Mouse (Mus musculus) MEL (cell line): ENCODE data around the gene Kbtbd12. TPM values are rescaled to one million over a fixed set of nuclear protein-coding genes. Genes with fewer than 3 reads are reported as not detected.

Source experiments
- DNase-seq: peaks from one replicate; pipeline ENCODE4 v3.0.0; 2011; ENCODE audit warnings: low read depth, low spot score
- H3K27ac ChIP-seq: 2 replicates; pipeline ENCODE4 v1.5.1; 2012; ENCODE audit warnings: low read depth, mild to moderate bottlenecking, control low read depth, low read length, moderate library complexity; ENCODE audit not compliant: control insufficient read depth
- H3K27me3 ChIP-seq, 2 experiments: fragments of 150-350 bp in 1 of 2; sonication (generic) in 1 of 2; 2 replicates each; pipeline ENCODE4 v1.6.1; 2012; ENCODE audit warnings: low read length in 2 of 2, mild to moderate bottlenecking in 2 of 2, improper control_type of control experiment in 1 of 2, moderate library complexity in 1 of 2; ENCODE audit not compliant: insufficient read depth in 2 of 2, control insufficient read depth in 1 of 2
- H3K36me3 ChIP-seq, 2 experiments: 2 replicates each; pipeline ENCODE4 v1.6.1; 2012 to 2014; ENCODE audit warnings: low read length in 2 of 2, improper control_type of control experiment in 1 of 2, inconsistent platforms in 1 of 2, mild to moderate bottlenecking in 1 of 2; ENCODE audit not compliant: insufficient read depth in 2 of 2, control insufficient read depth in 1 of 2
- H3K4me1 ChIP-seq, 2 experiments: fragments of 150-350 bp in 1 of 2; sonication (generic) in 1 of 2; 2 replicates each; pipeline ENCODE4 v1.6.1; 2012; ENCODE audit warnings: low read length in 2 of 2, improper control_type of control experiment in 1 of 2, mild to moderate bottlenecking in 1 of 2; ENCODE audit not compliant: insufficient read depth in 2 of 2, control insufficient read depth in 1 of 2
- H3K4me3 ChIP-seq, 2 experiments: fragments of 150-350 bp in 1 of 2; sonication (generic) in 1 of 2; 2 replicates each; pipeline ENCODE4 v1.5.1; 2012; ENCODE audit warnings: low read depth in 2 of 2, low read length in 2 of 2, mild to moderate bottlenecking in 2 of 2, moderate library complexity in 2 of 2, control low read depth in 1 of 2, improper control_type of control experiment in 1 of 2; ENCODE audit not compliant: control insufficient read depth in 1 of 2, insufficient read depth in 1 of 2
- H3K79me2 ChIP-seq: 2 replicates; pipeline ENCODE4 v1.6.1; 2012; ENCODE audit warnings: mild to moderate bottlenecking, low read length, moderate library complexity; ENCODE audit not compliant: control insufficient read depth, poor library complexity, insufficient read depth
- H3K9ac ChIP-seq: 2 replicates; pipeline ENCODE4 v1.6.1; 2012; ENCODE audit warnings: low read depth, mild to moderate bottlenecking, control low read depth, low read length, moderate library complexity; ENCODE audit not compliant: control insufficient read depth, poor library complexity, severe bottlenecking
- H3K9me3 ChIP-seq: fragments of 150-350 bp; sonication (generic); replicated peaks from 2 replicates; pipeline ENCODE4 v1.6.1; 2012; ENCODE audit warnings: mild to moderate bottlenecking, low read length, improper control_type of control experiment, moderate library complexity; ENCODE audit not compliant: insufficient read depth
- BHLHE40 ChIP-seq: IDR thresholded peaks from 2 replicates; pipeline ENCODE4 v1.6.1; 2012; ENCODE audit warnings: low read depth, mild to moderate bottlenecking, inconsistent platforms, low read length, improper control_type of control experiment, borderline replicate concordance
- CHD2 ChIP-seq: IDR thresholded peaks from 2 replicates; pipeline ENCODE4 v1.6.1; 2011; ENCODE audit warnings: low read length, improper control_type of control experiment
- CTCF ChIP-seq, 3 experiments: IDR thresholded peaks in 2 of 3; conservative IDR thresholded peaks in 1 of 3; 2 replicates each; pipeline ENCODE4 v1.5.1; 2011 to 2012; ENCODE audit warnings: low read length in 3 of 3, low read depth in 2 of 3, mild to moderate bottlenecking in 2 of 3, improper control_type of control experiment in 1 of 3, inconsistent platforms in 1 of 3, mixed read lengths in 1 of 3, moderate library complexity in 1 of 3; ENCODE audit not compliant: control insufficient read depth in 1 of 3, insufficient read depth in 1 of 3, poor library complexity in 1 of 3, severe bottlenecking in 1 of 3
- E2F4 ChIP-seq: IDR thresholded peaks from 2 replicates; pipeline ENCODE4 v1.6.1; 2011; ENCODE audit warnings: low read depth, low read length, improper control_type of control experiment, borderline replicate concordance
- EP300 ChIP-seq, 2 experiments: IDR thresholded peaks; 2 replicates each; pipeline ENCODE4 v1.6.1; 2011; ENCODE audit warnings: improper control_type of control experiment in 2 of 2, low read length in 2 of 2, low read depth in 1 of 2, mild to moderate bottlenecking in 1 of 2
- ETS1 ChIP-seq: IDR thresholded peaks from 2 replicates; pipeline ENCODE4 v1.6.1; 2012; ENCODE audit warnings: low read depth, mild to moderate bottlenecking, inconsistent platforms, low read length, improper control_type of control experiment, moderate library complexity
- GABPA ChIP-seq: IDR thresholded peaks from 2 replicates; pipeline ENCODE4 v1.6.1; 2012; ENCODE audit warnings: low read depth, mild to moderate bottlenecking, inconsistent platforms, low read length, improper control_type of control experiment, moderate library complexity
- HCFC1 ChIP-seq: IDR thresholded peaks from 2 replicates; pipeline ENCODE4 v1.6.1; 2012; ENCODE audit warnings: low read depth, mild to moderate bottlenecking, inconsistent platforms, low read length, improper control_type of control experiment, moderate library complexity
- JUND ChIP-seq: IDR thresholded peaks from 2 replicates; pipeline ENCODE4 v1.6.1; 2011; ENCODE audit warnings: low read depth, mild to moderate bottlenecking, improper control_type of control experiment, low read length
- MEF2A ChIP-seq: IDR thresholded peaks from 2 replicates; pipeline ENCODE4 v1.6.1; 2014; ENCODE audit warnings: low read depth, mild to moderate bottlenecking, inconsistent platforms, low read length, improper control_type of control experiment; ENCODE audit not compliant: poor library complexity, insufficient replicate concordance, severe bottlenecking; ENCODE audit errors: extremely low read depth
- MYC ChIP-seq: IDR thresholded peaks from 2 replicates; pipeline ENCODE4 v1.6.1; 2011; ENCODE audit warnings: low read depth, mild to moderate bottlenecking, low read length, improper control_type of control experiment, moderate library complexity
- POLR2A ChIP-seq, 2 experiments: IDR thresholded peaks; 2 replicates each; pipeline ENCODE4 v1.6.1; 2011 to 2012; ENCODE audit warnings: low read length in 2 of 2, mild to moderate bottlenecking in 2 of 2, control low read depth in 1 of 2, improper control_type of control experiment in 1 of 2, low read depth in 1 of 2, moderate library complexity in 1 of 2; ENCODE audit not compliant: control insufficient read depth in 1 of 2, insufficient read depth in 1 of 2, poor library complexity in 1 of 2
- POLR2AphosphoS2 ChIP-seq: IDR thresholded peaks from 2 replicates; pipeline ENCODE4 v1.6.1; 2011; ENCODE audit warnings: low read length, improper control_type of control experiment
- RAD21 ChIP-seq: IDR thresholded peaks from 2 replicates; pipeline ENCODE4 v1.6.1; 2011; ENCODE audit warnings: mild to moderate bottlenecking, low read depth, low read length, improper control_type of control experiment
- RCOR1 ChIP-seq: IDR thresholded peaks from 2 replicates; pipeline ENCODE4 v1.6.1; 2012; ENCODE audit warnings: low read depth, mild to moderate bottlenecking, inconsistent platforms, low read length, improper control_type of control experiment
- TAL1 ChIP-seq: IDR thresholded peaks from 2 replicates; pipeline ENCODE4 v1.6.1; 2012; ENCODE audit warnings: mild to moderate bottlenecking, inconsistent platforms, low read length, moderate library complexity, mixed read lengths
- TBP ChIP-seq: IDR thresholded peaks from 2 replicates; pipeline ENCODE4 v1.8.0; 2011; ENCODE audit warnings: low read depth, low read length, improper control_type of control experiment
- UBTF ChIP-seq: IDR thresholded peaks from 2 replicates; pipeline ENCODE4 v1.6.1; 2012; ENCODE audit warnings: low read depth, mild to moderate bottlenecking, inconsistent platforms, low read length, improper control_type of control experiment, moderate library complexity, borderline replicate concordance; ENCODE audit not compliant: insufficient read depth
- USF2 ChIP-seq, 2 experiments: IDR thresholded peaks; 2 replicates each; pipeline ENCODE4 v1.6.1; 2011 to 2012; ENCODE audit warnings: improper control_type of control experiment in 2 of 2, low read length in 2 of 2, borderline replicate concordance in 1 of 2, inconsistent platforms in 1 of 2, low read depth in 1 of 2, mild to moderate bottlenecking in 1 of 2; ENCODE audit not compliant: insufficient read depth in 1 of 2
- ZC3H11A ChIP-seq: IDR thresholded peaks from 2 replicates; pipeline ENCODE4 v1.6.1; 2012; ENCODE audit warnings: low read depth, mild to moderate bottlenecking, inconsistent platforms, low read length, improper control_type of control experiment
- ZKSCAN1 ChIP-seq: IDR thresholded peaks from 2 replicates; pipeline ENCODE4 v1.6.1; 2012; ENCODE audit warnings: low read depth, mild to moderate bottlenecking, inconsistent platforms, low read length, improper control_type of control experiment, moderate library complexity
- ZMIZ1 ChIP-seq: IDR thresholded peaks from 2 replicates; pipeline ENCODE4 v1.6.1; 2012; ENCODE audit warnings: low read depth, mild to moderate bottlenecking, inconsistent platforms, low read length, improper control_type of control experiment, moderate library complexity
- polyA plus RNA-seq, 2 experiments: library from polyadenylated mRNA; stranded (reverse) in 1 of 2; unstranded in 1 of 2; fragments of >175 nt in 1 of 2; fragments of >200 nt in 1 of 2; gene quantifications; 2 replicates each; pipeline versions ENCODE4 v1.2.1 to v1.2.4; 2012; ENCODE audit warnings: low replicate concordance in 2 of 2, low read depth in 1 of 2; ENCODE audit not compliant: insufficient read length in 2 of 2, insufficient read depth in 1 of 2, missing spikeins in 1 of 2
- total RNA-seq: library from RNA; depleted of rRNA; stranded (reverse); fragments of 300-350 nt; gene quantifications from 2 replicates; pipeline ENCODE4 v1.2.3, GENCODE M21; 2012

Gene Kbtbd12
- total and polyA plus RNA-seq, 3 experiments, result 0.04 TPM; not detected in 2

DNA sequence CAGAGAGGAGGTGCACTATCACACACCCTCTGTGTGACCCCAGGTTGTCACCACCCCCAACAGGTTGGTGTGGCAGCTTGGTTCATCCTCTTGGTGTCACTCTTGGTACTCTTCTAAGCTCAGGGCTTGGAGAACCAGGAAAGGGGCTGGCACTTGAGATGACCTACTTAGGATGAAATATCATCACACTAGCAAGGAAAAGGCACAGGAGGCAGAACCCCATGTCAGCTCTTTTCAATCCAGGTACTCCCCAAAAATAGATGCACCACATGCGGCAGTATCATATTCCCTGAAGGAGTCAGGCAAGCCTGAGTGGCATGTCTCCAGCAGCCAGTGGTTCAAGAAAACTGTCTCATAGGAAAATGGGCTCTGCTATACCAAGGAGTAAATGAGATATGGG is 79.7 kb downstream of the Kbtbd12 start:
- Histone ChIP-seq H3K36me3 (no peaks in the 10 kb centered on the region), H3K9me3 (no peaks in the 10 kb centered on the region), H3K4me3 (no peak overlapping the region), H3K9ac (no peak overlapping the region), H3K27ac (no peak overlapping the region), H3K4me1 (no peaks in the 10 kb centered on the region), H3K27me3 (peaks cover 16 to 32% of the 10 kb centered on the region in 2 experiments)
- no peak for DNase-seq
- no peak for TF ChIP-seq TAL1
- TF ChIP-seq CTCF (IDR thresholded peaks at IDR 0.05 in 2 of 3, conservative IDR thresholded peaks at IDR 0.05 in 1 of 3; ENCODE audit: control insufficient read depth in 1 of 3, insufficient read depth in 1 of 3, low read depth in 2 of 3, low read length in 3 of 3, poor library complexity in 1 of 3, severe bottlenecking in 1 of 3), result peak in 1 of 3 experiments; percentile 8; a peak in 1 of 6 replicates
- peak; percentile 5; the same call in 1 of the 2 replicates for TF ChIP-seq RAD21
- TF ChIP-seq, all 39 proteins: peak for 2
- H3K79me2 ChIP-seq, result no peaks in the 10 kb centered on the region

DNA sequence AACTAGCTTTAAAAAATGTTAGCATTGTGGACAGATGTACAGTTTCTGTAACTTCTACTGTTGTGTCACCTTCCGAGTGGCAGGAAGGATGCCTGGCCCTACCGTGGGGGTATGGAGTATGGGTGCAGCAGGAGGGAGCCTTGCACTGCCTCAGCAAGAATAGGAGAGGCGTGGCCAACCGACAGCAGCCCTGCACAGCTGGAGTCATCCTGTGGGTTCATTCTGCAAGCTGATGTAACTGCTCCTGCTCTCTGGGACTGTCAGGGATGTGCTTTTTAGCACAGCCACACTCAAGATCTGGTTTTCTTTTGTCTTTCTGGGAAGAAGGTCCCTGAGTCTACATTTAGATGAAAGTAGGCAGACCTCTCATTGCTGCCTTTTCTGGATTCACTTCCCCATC is 80.2 kb downstream of the Kbtbd12 start:
- Histone ChIP-seq H3K4me1 (no peaks in the 10 kb centered on the region), H3K36me3 (no peaks in the 10 kb centered on the region)
- no peak for TF ChIP-seq ETS1
- no peak for TF ChIP-seq UBTF
- no peak for TF ChIP-seq RAD21
- TF ChIP-seq ZC3H11A, result no peak
- no peak for TF ChIP-seq HCFC1
- no peak for TF ChIP-seq MEF2A
- no peak for TF ChIP-seq BHLHE40
- no peak for TF ChIP-seq E2F4
- no peak for TF ChIP-seq CTCF (IDR thresholded peaks at IDR 0.05 in 2 of 3, conservative IDR thresholded peaks at IDR 0.05 in 1 of 3; ENCODE audit: control insufficient read depth in 1 of 3, insufficient read depth in 1 of 3, low read depth in 2 of 3, low read length in 3 of 3, poor library complexity in 1 of 3, severe bottlenecking in 1 of 3)
- TF ChIP-seq JUND, result no peak
- TF ChIP-seq, all 39 proteins: peak for 0
- Histone ChIP-seq H3K9me3 (no peaks in the 10 kb centered on the region), H3K4me3 (no peak overlapping the region), H3K27me3 (peaks cover 16 to 35% of the 10 kb centered on the region in 2 experiments), H3K27ac (no peak overlapping the region), H3K79me2 (no peaks in the 10 kb centered on the region), H3K9ac (no peak overlapping the region)
- DNase-seq, result peak; percentile 26

DNA sequence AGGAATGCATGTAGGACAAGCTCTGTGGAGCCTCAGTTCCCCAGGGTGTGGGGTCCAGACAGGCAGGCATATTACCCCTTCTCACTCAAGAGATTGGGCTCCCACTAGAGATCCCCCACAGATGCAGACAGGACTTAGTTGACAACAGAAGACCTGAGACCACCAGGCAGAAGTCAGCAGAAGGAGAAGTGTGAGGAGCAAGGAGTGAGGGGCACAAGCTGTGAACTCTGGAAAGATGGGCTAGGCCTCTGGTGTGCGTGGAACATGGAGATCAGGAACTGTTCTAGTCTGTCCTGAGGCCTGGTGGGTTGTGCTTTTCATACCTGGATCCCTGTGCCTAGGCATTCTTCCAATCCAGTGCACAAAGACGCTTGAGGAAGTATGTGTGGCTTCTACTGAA is 87.8 kb downstream of the Kbtbd12 start:
- TF ChIP-seq POLR2A (IDR thresholded peaks at IDR 0.05; ENCODE audit: control insufficient read depth in 1 of 2, insufficient read depth in 1 of 2, low read depth in 1 of 2, low read length in 2 of 2, poor library complexity in 1 of 2) (no peak), CTCF (IDR thresholded peaks at IDR 0.05 in 2 of 3, conservative IDR thresholded peaks at IDR 0.05 in 1 of 3; ENCODE audit: control insufficient read depth in 1 of 3, insufficient read depth in 1 of 3, low read depth in 2 of 3, low read length in 3 of 3, poor library complexity in 1 of 3, severe bottlenecking in 1 of 3) (no peak), TBP (no peak), USF2 (IDR thresholded peaks at IDR 0.05; ENCODE audit: borderline replicate concordance in 1 of 2, insufficient read depth in 1 of 2, low read depth in 1 of 2, low read length in 2 of 2) (no peak), RCOR1 (no peak), ZKSCAN1 (no peak), RAD21 (no peak), POLR2AphosphoS2 (no peak), GABPA (no peak), CHD2 (no peak), E2F4 (no peak), TAL1 (no peak), MYC (no peak), ZMIZ1 (no peak), EP300 (IDR thresholded peaks at IDR 0.05; ENCODE audit: low read depth in 1 of 2, low read length in 2 of 2) (no peak)
- no peak for DNase-seq
- Histone ChIP-seq H3K36me3 (peaks cover 0 to 12% of the 10 kb centered on the region in 2 experiments; a peak in 2 of 4 replicates), H3K79me2 (no peaks in the 10 kb centered on the region), H3K27me3 (peaks cover 0 to 27% of the 10 kb centered on the region in 2 experiments; a peak in 1 of 4 replicates), H3K4me3 (no peak overlapping the region), H3K27ac (no peak overlapping the region), H3K9ac (no peak overlapping the region), H3K9me3 (no peaks in the 10 kb centered on the region), H3K4me1 (peaks cover 5 to 18% of the 10 kb centered on the region in 2 experiments)
